Mouse (Mus musculus): ENCODE data around the gene Kcnj1. TPM values are rescaled to one million over a fixed set of nuclear protein-coding genes. Genes with fewer than 3 reads are reported as not detected.

The Kcnj1 gene
- polyA plus RNA-seq, 2 experiments: not detected

DNA sequence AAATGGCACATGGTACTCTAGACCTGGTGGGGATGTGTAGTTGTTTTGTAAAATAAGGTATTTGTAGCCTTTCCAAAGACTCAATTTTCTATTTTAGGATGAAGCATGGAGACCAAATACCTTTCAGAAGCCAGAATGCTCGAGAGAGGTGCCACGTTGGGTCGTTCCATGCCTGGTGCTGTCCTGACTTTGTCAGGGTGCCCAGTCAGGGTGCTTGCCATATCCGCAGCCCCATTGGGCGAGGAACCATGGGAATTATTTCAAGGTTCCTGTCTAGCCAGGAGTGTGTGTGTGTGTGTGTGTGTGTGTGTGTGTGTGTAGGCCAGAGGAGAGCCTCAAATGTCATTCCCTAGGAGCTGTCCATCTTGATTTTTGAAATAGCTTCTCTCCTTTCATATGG, 38.4 kb downstream of the Kcnj1 start:
- H3K4me2 ChIP-seq (ENCODE audit: low read depth): no peak overlapping the region
- no peaks in the 10 kb centered on the region for H3K36me3 ChIP-seq (replicated peaks; ENCODE audit: control insufficient read depth, insufficient read depth, low read depth)
- H3K27ac ChIP-seq: no peak overlapping the region
- DNase-seq (ENCODE audit: low read depth in 3 of 3, low spot score in 3 of 3) (no peak), ATAC-seq (ENCODE audit: insufficient read depth) (no peak)
- no peak overlapping the region for H3K4me3 ChIP-seq (ENCODE audit: insufficient read depth in 1 of 2, low read depth in 2 of 2, low read length in 2 of 2)
- peaks cover 0 to 3% of the 10 kb centered on the region in 2 experiments; a peak in 1 of 4 replicates for H3K4me1 ChIP-seq (replicated peaks; ENCODE audit: control insufficient read depth in 2 of 2, insufficient read depth in 2 of 2, low read length in 1 of 2)
- peaks cover 23% of the 10 kb centered on the region for H3K27me3 ChIP-seq (ENCODE audit: control insufficient read depth, insufficient read depth, low read length)
- 65% methylated on average over 5 of the region's 5 CpGs for WGBS (ENCODE audit: insufficient replicate concordance)
- no peaks in the 10 kb centered on the region for H3K9me3 ChIP-seq (ENCODE audit: control insufficient read depth, low read length)
- H3K9ac ChIP-seq (replicated peaks): no peak overlapping the region
- TF ChIP-seq CTCF (IDR thresholded peaks at IDR 0.05; ENCODE audit: low read depth) (no peak), EP300 (IDR thresholded peaks at IDR 0.05; ENCODE audit: low read depth) (no peak)

DNA sequence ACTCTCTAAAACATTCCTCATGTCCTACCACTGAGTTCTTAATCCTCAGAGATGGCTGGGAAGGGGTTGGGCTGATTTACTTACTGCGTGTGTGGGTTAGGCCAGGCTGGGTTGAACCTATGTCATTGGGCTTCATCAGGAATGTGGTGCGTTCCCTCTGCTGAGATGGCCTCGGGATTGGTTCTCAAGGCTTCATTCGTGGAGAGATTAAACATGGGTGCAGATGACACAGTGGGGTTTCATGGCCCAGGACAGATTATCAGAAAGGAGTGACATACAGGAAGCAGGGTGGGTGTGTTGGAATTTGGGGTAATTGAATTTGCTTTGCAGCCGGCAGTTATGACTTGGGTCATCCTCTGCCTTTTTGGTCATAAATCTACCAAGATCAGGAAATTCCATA, 39.2 kb downstream of the Kcnj1 start:
- Histone ChIP-seq H3K4me3 (ENCODE audit: insufficient read depth in 1 of 2, low read depth in 2 of 2, low read length in 2 of 2) (no peak overlapping the region), H3K9ac (replicated peaks) (no peak overlapping the region), H3K27ac (no peak overlapping the region), H3K9me3 (ENCODE audit: control insufficient read depth, low read length) (no peaks in the 10 kb centered on the region), H3K36me3 (replicated peaks; ENCODE audit: control insufficient read depth, insufficient read depth, low read depth) (no peaks in the 10 kb centered on the region), H3K4me1 (replicated peaks; ENCODE audit: control insufficient read depth in 2 of 2, insufficient read depth in 2 of 2, low read length in 1 of 2) (peaks cover 0 to 3% of the 10 kb centered on the region in 2 experiments; a peak in 1 of 4 replicates), H3K4me2 (ENCODE audit: low read depth) (no peak overlapping the region), H3K27me3 (ENCODE audit: control insufficient read depth, insufficient read depth, low read length) (peaks cover 23% of the 10 kb centered on the region)
- ATAC-seq (ENCODE audit: insufficient read depth) (no peak), DNase-seq (ENCODE audit: low read depth in 3 of 3, low spot score in 3 of 3) (no peak)
- WGBS (ENCODE audit: insufficient replicate concordance): 49% methylated on average over 5 of the region's 5 CpGs
- TF ChIP-seq EP300 (IDR thresholded peaks at IDR 0.05; ENCODE audit: low read depth) (no peak), CTCF (IDR thresholded peaks at IDR 0.05; ENCODE audit: low read depth) (no peak)

DNA sequence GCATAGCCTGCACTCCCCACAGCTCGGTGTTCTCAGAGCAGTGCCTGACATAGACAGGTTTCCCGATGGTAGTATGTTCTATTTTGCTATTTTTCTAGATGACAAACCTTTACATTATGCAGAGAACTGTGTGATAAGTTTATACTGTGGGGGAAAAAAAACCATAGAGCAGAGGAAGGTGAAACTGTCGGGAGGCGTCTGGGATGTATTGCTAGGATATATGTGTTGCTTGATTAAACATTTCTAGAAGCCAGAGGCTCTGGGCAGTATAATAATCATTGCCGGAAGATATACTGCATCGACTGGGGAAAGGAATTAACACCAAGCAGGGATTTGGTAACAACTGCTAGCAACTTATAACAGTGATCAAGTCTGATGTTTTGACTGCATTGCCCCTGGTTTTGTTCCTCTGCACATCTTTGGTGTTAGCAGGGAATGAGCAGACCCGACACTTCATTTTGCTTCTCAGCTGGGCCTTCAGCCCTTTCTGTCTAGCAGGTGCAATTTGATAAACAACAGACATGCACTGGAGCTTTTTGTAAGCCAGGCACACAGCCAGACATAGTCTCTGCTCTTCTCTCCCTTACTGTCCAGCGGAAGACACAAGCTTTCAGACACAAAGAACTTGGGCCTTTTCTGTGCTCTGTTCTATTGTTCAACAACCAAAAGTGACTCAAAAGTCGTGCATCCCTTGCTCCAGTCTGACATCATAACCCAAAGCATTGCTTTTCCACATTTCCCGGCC, 40.7 kb downstream of the Kcnj1 start:
- Histone ChIP-seq H3K9me3 (ENCODE audit: control insufficient read depth, low read length) (no peaks in the 10 kb centered on the region), H3K27me3 (ENCODE audit: control insufficient read depth, insufficient read depth, low read length) (peaks cover 22% of the 10 kb centered on the region), H3K27ac (no peak overlapping the region), H3K4me2 (ENCODE audit: low read depth) (no peak overlapping the region), H3K9ac (replicated peaks) (no peak overlapping the region), H3K4me1 (replicated peaks; ENCODE audit: control insufficient read depth in 2 of 2, insufficient read depth in 2 of 2, low read length in 1 of 2) (peaks cover 0 to 3% of the 10 kb centered on the region in 2 experiments; a peak in 1 of 4 replicates), H3K36me3 (replicated peaks; ENCODE audit: control insufficient read depth, insufficient read depth, low read depth) (no peaks in the 10 kb centered on the region), H3K4me3 (ENCODE audit: insufficient read depth in 1 of 2, low read depth in 2 of 2, low read length in 2 of 2) (no peak overlapping the region)
- no peak for ATAC-seq (ENCODE audit: insufficient read depth)
- no peak for DNase-seq (ENCODE audit: low read depth in 3 of 3, low spot score in 3 of 3)
- 52% methylated on average over 10 of the region's 10 CpGs for WGBS (ENCODE audit: insufficient replicate concordance)
- TF ChIP-seq CTCF (IDR thresholded peaks at IDR 0.05; ENCODE audit: low read depth): no peak
- TF ChIP-seq EP300 (IDR thresholded peaks at IDR 0.05; ENCODE audit: low read depth): no peak

DNA sequence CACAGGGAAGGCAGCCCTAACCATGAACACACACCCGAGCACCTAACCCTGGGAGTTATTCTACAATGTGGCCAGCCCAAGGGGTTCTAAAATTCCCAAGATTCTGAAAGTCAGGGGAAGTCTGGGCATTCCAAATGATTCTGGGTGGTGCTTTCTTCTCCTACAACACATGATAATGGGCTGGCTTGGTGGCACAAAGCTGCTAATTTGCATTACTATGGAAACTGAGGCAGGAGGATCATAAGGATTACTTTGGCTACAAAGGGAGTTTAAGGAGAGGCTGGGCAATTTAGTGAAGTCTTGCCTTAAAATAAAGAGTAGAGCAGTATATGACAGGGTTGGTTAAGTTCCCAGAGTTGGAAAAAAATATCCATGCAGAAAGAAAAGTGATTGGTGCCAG, 42.7 kb downstream of the Kcnj1 start:
- Histone ChIP-seq H3K9me3 (ENCODE audit: control insufficient read depth, low read length) (no peaks in the 10 kb centered on the region), H3K4me1 (replicated peaks; ENCODE audit: control insufficient read depth in 2 of 2, insufficient read depth in 2 of 2, low read length in 1 of 2) (peaks cover 0 to 3% of the 10 kb centered on the region in 2 experiments; a peak in 1 of 4 replicates), H3K9ac (replicated peaks) (no peak overlapping the region), H3K27me3 (ENCODE audit: control insufficient read depth, insufficient read depth, low read length) (peaks cover 3% of the 10 kb centered on the region), H3K36me3 (replicated peaks; ENCODE audit: control insufficient read depth, insufficient read depth, low read depth) (no peaks in the 10 kb centered on the region), H3K4me3 (ENCODE audit: insufficient read depth in 1 of 2, low read depth in 2 of 2, low read length in 2 of 2) (no peak overlapping the region), H3K4me2 (ENCODE audit: low read depth) (no peak overlapping the region), H3K27ac (no peak overlapping the region)
- ATAC-seq (ENCODE audit: insufficient read depth): no peak
- TF ChIP-seq EP300 (IDR thresholded peaks at IDR 0.05; ENCODE audit: low read depth): no peak
- TF ChIP-seq CTCF (IDR thresholded peaks at IDR 0.05; ENCODE audit: low read depth): no peak
- 42% methylated on average over 1 of the region's 1 CpGs for WGBS (ENCODE audit: insufficient replicate concordance)
- DNase-seq (ENCODE audit: low read depth in 3 of 3, low spot score in 3 of 3): no peak

DNA sequence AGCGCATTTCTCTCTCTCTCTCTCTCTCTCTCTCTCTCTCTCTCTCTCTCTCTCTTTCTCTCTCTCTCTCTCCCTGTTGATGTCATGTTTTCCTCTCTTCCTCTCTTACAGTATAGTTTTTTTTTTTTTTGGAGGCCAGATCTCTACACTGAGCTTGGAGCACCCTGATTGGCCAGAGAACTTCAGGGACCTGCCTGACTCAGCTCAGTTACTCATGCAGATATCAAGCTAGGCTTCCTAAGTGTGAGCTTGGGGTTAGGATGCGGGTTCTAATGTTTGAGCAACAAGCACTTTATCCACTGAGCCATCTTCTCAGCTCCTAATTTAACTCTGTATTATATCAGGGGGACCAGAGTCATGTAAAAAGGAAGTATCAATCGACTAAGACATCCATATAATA, 43.7 kb downstream of the Kcnj1 start:
- WGBS (ENCODE audit: insufficient replicate concordance): 58% methylated on average over 3 of the region's 3 CpGs
- Histone ChIP-seq H3K4me1 (replicated peaks; ENCODE audit: control insufficient read depth in 2 of 2, insufficient read depth in 2 of 2, low read length in 1 of 2) (0 out of 4 replicates have a peak, but pooled peaks cover 0 to 2% of the 10 kb centered on the region in 2 experiments), H3K4me3 (ENCODE audit: insufficient read depth in 1 of 2, low read depth in 2 of 2, low read length in 2 of 2) (no peak overlapping the region), H3K27ac (no peak overlapping the region), H3K36me3 (replicated peaks; ENCODE audit: control insufficient read depth, insufficient read depth, low read depth) (no peaks in the 10 kb centered on the region), H3K27me3 (ENCODE audit: control insufficient read depth, insufficient read depth, low read length) (no peaks in the 10 kb centered on the region), H3K4me2 (ENCODE audit: low read depth) (no peak overlapping the region), H3K9ac (replicated peaks) (no peak overlapping the region), H3K9me3 (ENCODE audit: control insufficient read depth, low read length) (no peaks in the 10 kb centered on the region)
- DNase-seq (ENCODE audit: low read depth in 3 of 3, low spot score in 3 of 3) (no peak), ATAC-seq (ENCODE audit: insufficient read depth) (no peak)
- TF ChIP-seq CTCF (IDR thresholded peaks at IDR 0.05; ENCODE audit: low read depth): no peak
- TF ChIP-seq EP300 (IDR thresholded peaks at IDR 0.05; ENCODE audit: low read depth): no peak

All from liver, embryonic 14.5 days (tissue).